Mouse (Mus musculus): ENCODE measurements around the gene Snx29. TPM values are rescaled to one million over a fixed set of nuclear protein-coding genes. Genes with fewer than 3 reads are reported as not detected.
A peak's percentile ranks its signal among the peaks of the same experiment; 100 is the strongest.
"Not testable (repeated sequence)": the region's sequence is repeated elsewhere in the genome, so short reads cannot be mapped to it uniquely, and the experiment has no call there.

Snx29 gene
- polyA plus RNA-seq, 1 experiment from 2014 or later = 15.4 TPM

DNA sequence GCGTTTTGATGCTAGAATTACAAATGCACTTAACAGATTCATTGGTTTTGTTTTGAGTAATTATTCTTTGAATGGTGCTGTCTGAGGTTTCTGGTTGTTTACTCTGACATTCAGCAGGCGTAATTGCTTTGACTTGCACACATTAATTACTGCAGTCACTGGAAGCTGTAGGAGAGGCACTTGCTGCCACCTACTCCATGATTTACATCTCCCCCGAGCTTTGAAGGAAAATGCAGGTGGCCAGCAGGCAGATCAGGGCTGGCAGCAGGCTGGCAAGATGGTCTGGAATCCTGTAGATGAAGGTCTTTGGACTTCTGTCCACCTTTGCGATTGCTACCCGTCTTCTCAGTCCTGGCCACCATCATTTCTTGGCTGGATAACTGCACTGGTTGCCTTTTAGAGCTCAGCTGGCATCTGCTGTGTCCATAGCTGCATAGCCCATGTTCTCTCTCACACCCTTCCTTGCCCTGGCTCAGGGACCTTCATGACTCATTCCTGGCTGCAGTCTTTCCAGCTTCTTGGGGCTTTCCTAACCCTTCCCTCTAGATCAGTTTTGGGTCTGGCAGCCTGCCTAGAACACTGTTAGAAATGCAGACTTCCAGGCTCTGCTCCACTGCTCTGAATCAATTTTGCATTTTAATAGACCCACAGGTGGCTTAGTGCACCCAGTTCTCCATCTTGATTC, 182.9 kb downstream of the Snx29 start:
- no peak overlapping the region for H3K9ac ChIP-seq
- no peak for ATAC-seq (ENCODE audit: low FRiP score, low read depth)
- no peaks in the 10 kb centered on the region for H3K27me3 ChIP-seq
- peaks cover 18% of the 10 kb centered on the region; the same call in 1 of the 2 replicates for H3K4me1 ChIP-seq
- H3K4me2 ChIP-seq (replicated peaks) = no peak overlapping the region
- no peaks in the 10 kb centered on the region for H3K9me3 ChIP-seq
- no peak overlapping the region for H3K4me3 ChIP-seq
- WGBS = 51% methylated on average over 5 of the region's 5 CpGs
- no peak overlapping the region for H3K27ac ChIP-seq
- no peaks in the 10 kb centered on the region for H3K36me3 ChIP-seq

DNA sequence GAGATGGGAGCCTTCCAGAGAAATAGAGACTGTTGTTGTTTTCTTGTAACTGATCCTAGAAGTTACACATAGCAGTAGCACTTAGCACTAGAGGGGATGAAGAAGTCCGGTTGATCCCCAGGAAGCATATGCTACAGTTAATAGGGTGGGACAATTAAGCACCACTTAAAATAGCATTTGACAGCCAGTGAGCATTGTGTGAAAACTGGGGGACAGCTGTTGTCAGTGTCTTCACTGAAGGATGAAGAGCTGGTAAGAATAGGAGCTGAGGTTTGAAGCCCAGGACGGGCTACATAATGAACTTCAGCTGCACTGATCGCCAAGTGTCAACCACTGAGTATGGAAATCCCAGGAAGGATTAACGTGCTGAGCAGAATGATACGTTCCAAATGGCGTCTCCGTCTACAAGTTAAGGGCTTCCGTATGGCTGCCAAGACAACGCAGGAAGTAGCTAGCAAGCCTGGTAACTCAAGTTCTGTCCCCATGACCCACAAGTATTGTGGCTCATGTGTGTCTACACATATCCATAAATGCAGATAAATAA, 184.6 kb downstream of the Snx29 start:
- H3K4me1 ChIP-seq = peaks cover 14% of the 10 kb centered on the region; the same call in 1 of the 2 replicates
- 0 out of 2 replicates have a peak, but pooled peaks have one; percentile 54 for ATAC-seq (ENCODE audit: low FRiP score, low read depth)
- H3K9me3 ChIP-seq = no peaks in the 10 kb centered on the region
- no peaks in the 10 kb centered on the region for H3K27me3 ChIP-seq
- WGBS = 36% methylated on average over 9 of the region's 9 CpGs
- no peak overlapping the region for H3K4me2 ChIP-seq (replicated peaks)
- no peak overlapping the region for H3K4me3 ChIP-seq
- H3K36me3 ChIP-seq = 0 out of 2 replicates have a peak, but pooled peaks cover 2% of the 10 kb centered on the region
- no peak overlapping the region for H3K27ac ChIP-seq
- no peak overlapping the region for H3K9ac ChIP-seq

DNA sequence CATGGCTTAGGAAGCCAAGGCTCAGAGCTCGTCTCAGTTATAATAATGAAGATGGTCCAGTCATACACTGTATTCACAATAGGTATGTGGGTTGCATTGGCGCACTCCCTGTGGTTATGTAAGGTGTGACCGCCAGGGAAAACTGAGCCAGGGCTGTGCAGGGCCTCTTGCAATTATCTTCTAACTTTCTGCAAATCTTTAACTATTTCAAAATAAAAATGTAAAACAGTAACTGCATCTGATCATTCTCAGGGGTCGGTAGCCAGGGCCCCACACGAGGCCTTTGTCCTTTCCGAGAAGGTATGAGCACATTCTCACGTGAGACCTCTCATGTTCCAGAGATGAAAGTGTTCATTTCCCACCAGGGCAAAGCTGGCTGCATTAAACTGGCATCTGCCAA, 185.6 kb downstream of the Snx29 start:
- Histone ChIP-seq H3K4me1 (peaks cover 14% of the 10 kb centered on the region; the same call in 1 of the 2 replicates), H3K27ac (no peak overlapping the region), H3K36me3 (peaks cover 2% of the 10 kb centered on the region; the same call in 1 of the 2 replicates), H3K9me3 (no peaks in the 10 kb centered on the region), H3K27me3 (no peaks in the 10 kb centered on the region), H3K4me2 (replicated peaks) (no peak overlapping the region), H3K9ac (no peak overlapping the region), H3K4me3 (no peak overlapping the region)
- WGBS = 89% methylated on average over 7 of the region's 7 CpGs
- no peak for ATAC-seq (ENCODE audit: low FRiP score, low read depth)

DNA sequence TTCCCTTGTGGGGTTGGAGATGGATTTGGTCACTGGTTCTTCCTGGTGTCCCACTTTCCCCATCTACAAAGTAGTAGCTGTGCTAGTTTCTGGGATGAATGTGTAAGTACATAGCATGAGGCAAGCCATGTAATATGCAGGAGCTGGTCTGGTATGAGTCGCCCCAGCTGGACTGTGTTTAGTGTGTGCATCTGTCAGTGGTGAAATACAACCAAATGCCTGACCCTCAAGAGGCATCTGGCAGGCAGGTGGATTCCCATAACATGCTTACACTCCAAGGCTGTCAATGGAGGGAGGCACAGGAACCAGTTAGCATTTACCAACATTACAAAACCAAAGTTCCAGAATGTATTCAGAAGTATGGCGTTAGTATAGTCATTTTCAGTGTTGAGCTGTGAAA, 187.7 kb downstream of the Snx29 start:
- H3K27ac ChIP-seq = no peak overlapping the region
- 77% methylated on average over 2 of the region's 2 CpGs for WGBS
- H3K4me2 ChIP-seq (replicated peaks) = no peak overlapping the region
- no peak overlapping the region for H3K4me3 ChIP-seq
- ATAC-seq (ENCODE audit: low FRiP score, low read depth) = no peak
- peaks cover 12% of the 10 kb centered on the region; the same call in 1 of the 2 replicates for H3K4me1 ChIP-seq
- peaks cover 4% of the 10 kb centered on the region; the same call in 1 of the 2 replicates for H3K36me3 ChIP-seq
- H3K9ac ChIP-seq = no peak overlapping the region
- H3K9me3 ChIP-seq = no peaks in the 10 kb centered on the region
- no peaks in the 10 kb centered on the region for H3K27me3 ChIP-seq

DNA sequence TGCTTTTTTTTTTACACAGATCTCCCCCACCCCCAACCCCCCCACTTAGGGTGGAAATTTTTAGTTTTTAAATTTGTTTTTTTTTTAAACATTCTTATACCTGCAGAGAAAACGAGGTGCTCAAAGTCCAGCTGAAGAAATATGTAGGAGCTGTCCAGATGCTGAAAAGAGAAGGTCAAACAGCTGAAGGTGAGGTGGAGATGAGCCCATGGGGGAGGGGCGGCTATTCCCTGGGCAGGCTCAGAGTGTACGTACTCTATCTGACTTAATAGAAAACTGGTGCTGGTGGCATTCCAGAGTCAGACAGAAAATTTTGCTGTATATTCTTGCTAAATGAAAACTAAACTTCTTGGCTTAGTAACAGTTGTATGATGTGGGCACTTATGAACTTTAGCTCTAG, 188.1 kb downstream of the Snx29 start:
- Histone ChIP-seq H3K36me3 (peaks cover 4% of the 10 kb centered on the region; the same call in 1 of the 2 replicates), H3K9ac (no peak overlapping the region), H3K4me3 (no peak overlapping the region), H3K27me3 (no peaks in the 10 kb centered on the region), H3K27ac (no peak overlapping the region), H3K9me3 (no peaks in the 10 kb centered on the region), H3K4me2 (replicated peaks) (no peak overlapping the region), H3K4me1 (0 out of 2 replicates have a peak, but pooled peaks cover 7% of the 10 kb centered on the region)
- no peak for ATAC-seq (ENCODE audit: low FRiP score, low read depth)
- 62% methylated on average over 3 of the region's 3 CpGs for WGBS

DNA sequence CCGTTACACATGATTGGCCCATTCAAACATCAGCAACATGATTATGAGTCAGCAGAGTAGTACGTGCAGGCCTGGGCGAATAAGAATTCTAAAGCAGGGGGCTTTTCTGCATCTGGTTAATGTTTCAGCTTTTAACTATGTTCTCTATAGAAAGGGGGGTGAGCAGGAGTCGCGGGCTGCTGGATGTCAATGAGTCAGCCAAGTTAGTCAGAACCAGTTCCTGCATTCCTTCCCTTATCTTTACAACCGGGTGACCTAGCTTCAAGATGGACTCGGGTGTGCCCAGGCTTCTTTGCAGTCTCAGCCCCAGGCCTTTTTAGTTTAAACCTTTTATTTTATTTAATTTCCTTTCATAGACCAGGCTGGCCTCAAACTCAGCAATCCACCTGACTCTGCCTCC, 189.0 kb downstream of the Snx29 start:
- H3K36me3 ChIP-seq; H3K4me1 ChIP-seq; ATAC-seq (ENCODE audit: low FRiP score, low read depth); H3K4me2 ChIP-seq (replicated peaks); H3K9me3 ChIP-seq; H3K27me3 ChIP-seq; H3K4me3 ChIP-seq; H3K9ac ChIP-seq; H3K27ac ChIP-seq: not testable (repeated sequence)
- 86% methylated on average over 7 of the region's 7 CpGs for WGBS

DNA sequence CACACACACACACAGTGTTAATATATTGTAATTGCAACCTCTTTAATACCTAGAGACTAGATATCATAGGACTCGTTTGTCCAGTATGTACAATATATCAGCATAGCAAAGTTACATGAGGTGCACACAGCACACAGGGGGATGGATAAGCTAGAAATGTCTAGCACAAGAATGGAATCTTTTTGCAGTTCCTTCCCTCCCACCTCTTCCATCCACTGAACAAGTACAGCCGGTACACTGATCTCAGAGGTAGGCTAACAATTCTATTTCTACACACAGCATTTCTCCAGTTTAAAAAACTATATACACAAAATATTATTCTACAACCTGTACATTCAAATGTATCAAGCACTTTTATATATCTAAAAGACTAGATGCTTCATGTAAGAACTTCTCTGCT, 194.0 kb downstream of the Snx29 start:
- H3K4me1 ChIP-seq = no peaks in the 10 kb centered on the region
- H3K9me3 ChIP-seq = no peaks in the 10 kb centered on the region
- no peak overlapping the region for H3K9ac ChIP-seq
- H3K27ac ChIP-seq = no peak overlapping the region
- WGBS = 93% methylated on average over 2 of the region's 2 CpGs
- H3K36me3 ChIP-seq = peaks cover 21% of the 10 kb centered on the region
- no peak for ATAC-seq (ENCODE audit: low FRiP score, low read depth)
- H3K4me3 ChIP-seq = no peak overlapping the region
- H3K27me3 ChIP-seq = no peaks in the 10 kb centered on the region
- H3K4me2 ChIP-seq (replicated peaks) = no peak overlapping the region

DNA sequence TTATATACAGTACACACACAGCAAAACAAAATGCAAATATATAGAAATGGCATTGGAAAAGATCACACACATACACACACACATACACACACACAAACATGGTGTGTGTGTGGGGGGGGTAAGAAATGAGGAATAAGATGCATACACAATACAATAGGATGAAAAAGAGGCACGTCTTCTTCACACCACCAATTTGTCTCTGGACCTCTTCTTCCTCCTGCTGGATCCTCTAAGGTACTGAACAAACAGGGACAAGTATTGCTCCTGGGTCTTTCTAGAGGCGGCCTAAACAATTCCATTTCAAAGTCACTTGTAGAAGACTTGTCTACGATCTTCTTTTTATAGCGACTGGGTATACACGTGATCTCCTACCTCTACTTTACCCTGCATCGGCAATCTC, 194.7 kb downstream of the Snx29 start:
- no peak overlapping the region for H3K4me2 ChIP-seq (replicated peaks)
- no peaks in the 10 kb centered on the region for H3K4me1 ChIP-seq
- H3K27ac ChIP-seq = no peak overlapping the region
- H3K9me3 ChIP-seq = no peaks in the 10 kb centered on the region
- H3K36me3 ChIP-seq = peaks cover 19% of the 10 kb centered on the region
- no peak overlapping the region for H3K4me3 ChIP-seq
- no peak overlapping the region for H3K9ac ChIP-seq
- 95% methylated on average over 6 of the region's 6 CpGs for WGBS
- H3K27me3 ChIP-seq = no peaks in the 10 kb centered on the region
- no peak for ATAC-seq (ENCODE audit: low FRiP score, low read depth)

DNA sequence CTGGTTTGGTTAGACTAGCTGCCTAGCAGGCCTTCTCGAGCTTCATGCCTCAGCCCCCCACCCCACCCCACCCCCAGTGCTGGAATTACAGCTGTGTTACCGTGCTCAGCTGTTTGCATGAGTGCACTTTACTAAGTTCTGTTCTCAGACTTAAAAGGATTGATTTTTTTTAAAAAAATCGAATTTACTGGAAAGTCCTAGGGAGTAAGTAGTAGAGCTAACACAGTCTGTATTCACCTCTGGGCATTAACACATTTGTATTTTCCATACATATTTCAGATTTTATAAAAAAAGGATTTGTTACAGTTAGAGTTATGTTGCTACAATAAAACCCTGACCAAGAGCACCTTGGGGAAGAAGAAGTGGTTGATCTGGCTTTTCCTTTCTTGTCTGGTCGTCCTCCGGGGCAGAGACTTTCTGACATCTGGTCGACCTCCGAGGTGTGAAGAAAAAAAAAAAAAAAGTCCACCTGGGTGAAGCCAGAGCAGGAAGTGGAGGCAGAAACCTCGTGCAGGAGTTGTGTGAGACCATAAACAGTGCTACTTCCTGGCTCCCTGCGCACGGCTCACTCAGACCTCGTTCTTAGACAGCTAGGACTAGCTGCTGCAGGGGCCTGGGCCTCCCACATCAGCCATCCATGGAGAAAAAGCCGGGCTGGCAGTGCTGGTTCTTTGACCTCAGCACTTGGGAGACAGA, 196.2 kb downstream of the Snx29 start:
- H3K36me3 ChIP-seq = peaks cover 19% of the 10 kb centered on the region
- no peak overlapping the region for H3K4me2 ChIP-seq (replicated peaks)
- no peaks in the 10 kb centered on the region for H3K27me3 ChIP-seq
- ATAC-seq (ENCODE audit: low FRiP score, low read depth) = peak; percentile 51; the same call in 1 of the 2 replicates
- no peak overlapping the region for H3K27ac ChIP-seq
- no peaks in the 10 kb centered on the region for H3K9me3 ChIP-seq
- H3K9ac ChIP-seq = no peak overlapping the region
- no peaks in the 10 kb centered on the region for H3K4me1 ChIP-seq
- no peak overlapping the region for H3K4me3 ChIP-seq
- WGBS = 46% methylated on average over 12 of the region's 12 CpGs

DNA sequence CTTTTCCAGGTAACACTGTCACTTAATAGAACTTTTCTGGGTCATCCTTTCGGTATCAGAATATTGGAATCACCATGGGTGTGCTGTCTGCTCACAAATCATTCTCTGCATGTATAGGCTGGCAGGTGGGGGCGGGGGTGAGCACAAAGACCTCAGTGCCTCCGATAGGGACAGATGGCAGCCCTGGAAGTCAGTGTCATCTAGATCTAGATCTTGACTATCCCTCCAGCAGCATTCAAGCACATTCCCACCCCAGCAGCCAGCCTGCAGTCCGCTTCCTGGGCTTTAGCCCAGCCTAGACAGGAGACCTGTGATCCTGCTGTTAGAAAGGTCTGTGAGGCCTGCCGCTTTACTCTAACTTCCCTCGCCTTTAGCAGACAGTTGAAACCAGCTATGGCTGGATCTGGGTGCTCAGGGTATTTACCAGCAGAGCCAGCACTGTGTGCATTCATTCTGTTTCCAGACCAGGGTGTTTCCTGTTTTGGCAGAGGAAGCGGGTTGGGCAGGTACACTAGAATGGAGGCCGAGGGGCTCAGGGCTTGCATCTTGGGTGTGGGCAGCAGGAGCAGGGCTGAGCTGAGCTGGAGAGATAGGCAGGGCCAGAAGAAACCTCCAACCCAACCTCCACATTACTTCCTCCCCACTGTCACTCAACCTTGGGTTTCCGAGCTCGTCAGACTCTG, 203.5 kb downstream of the Snx29 start:
- ATAC-seq (ENCODE audit: low FRiP score, low read depth) = no peak
- WGBS = 73% methylated on average over 10 of the region's 10 CpGs
- no peak overlapping the region for H3K27ac ChIP-seq

DNA sequence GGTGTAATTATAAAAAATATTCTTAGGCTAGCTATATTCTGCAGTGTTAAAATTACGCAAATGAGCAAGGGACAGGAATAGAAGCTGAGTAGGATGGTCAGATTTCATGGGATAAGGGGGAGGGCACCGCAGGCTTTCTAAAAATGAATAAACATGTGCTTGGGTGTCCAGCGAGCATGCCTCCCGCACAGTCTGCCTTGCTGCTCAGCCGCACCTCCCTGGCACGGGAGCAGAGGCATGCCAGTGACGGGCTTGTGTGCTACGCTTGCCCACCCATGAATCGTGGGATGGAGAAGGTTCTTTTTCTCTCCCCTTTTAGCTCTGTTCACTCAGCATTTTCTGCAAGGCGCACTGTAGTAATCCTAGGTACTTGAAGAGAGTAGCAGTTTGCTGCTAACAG, 204.3 kb downstream of the Snx29 start:
- 82% methylated on average over 10 of the region's 10 CpGs for WGBS
- H3K9ac ChIP-seq = no peak overlapping the region
- H3K4me1 ChIP-seq = peaks cover 18% of the 10 kb centered on the region
- no peak overlapping the region for H3K4me2 ChIP-seq (replicated peaks)
- no peaks in the 10 kb centered on the region for H3K36me3 ChIP-seq
- ATAC-seq (ENCODE audit: low FRiP score, low read depth) = no peak
- no peak overlapping the region for H3K27ac ChIP-seq
- H3K27me3 ChIP-seq = no peaks in the 10 kb centered on the region
- H3K9me3 ChIP-seq = no peaks in the 10 kb centered on the region
- H3K4me3 ChIP-seq = no peak overlapping the region

More for the DNA sequence above, 203.5 kb downstream of the Snx29 start:
- Histone ChIP-seq H3K27me3 (no peaks in the 10 kb centered on the region), H3K9ac (no peak overlapping the region), H3K4me1 (peaks cover 11% of the 10 kb centered on the region), H3K4me2 (replicated peaks) (no peak overlapping the region), H3K4me3 (no peak overlapping the region), H3K36me3 (no peaks in the 10 kb centered on the region), H3K9me3 (no peaks in the 10 kb centered on the region)
